Mouse (Mus musculus): ENCODE measurements at regions not wholly inside any gene's neighbourhood (a gene's known extent, or its start where the extent isn't known, plus 50 kb on each side); places are given as distances from the start of the nearest gene placed in this dataset.

DNA sequence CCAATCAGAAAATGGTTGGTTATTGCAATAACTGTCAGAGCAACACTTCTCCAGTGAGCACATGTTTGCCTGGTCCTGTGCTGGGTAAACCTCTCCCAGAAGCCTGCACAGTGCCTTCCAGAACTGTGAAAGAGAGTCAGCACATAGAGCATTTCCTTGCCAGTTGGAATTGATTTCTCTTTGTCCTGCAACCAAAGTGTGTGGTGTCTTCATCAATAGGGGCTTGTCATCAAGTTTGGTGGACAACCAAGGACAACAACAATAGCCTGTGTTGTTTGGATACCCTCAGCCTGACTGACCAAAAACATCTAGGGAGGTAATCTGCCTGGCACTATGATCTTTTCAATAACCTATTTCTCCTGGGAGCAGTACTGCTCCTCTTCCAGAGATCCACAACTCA is 108.6 kb upstream of the Stard3nl start:
- TF ChIP-seq CTCF (IDR thresholded peaks at IDR 0.05; ENCODE audit: extremely low read depth, insufficient read depth, insufficient read length, insufficient replicate concordance): no peak
- no peak for TF ChIP-seq POLR2A (IDR thresholded peaks at IDR 0.05; ENCODE audit: low read depth, low read length)
